Mouse (Mus musculus) G1E-ER4 (cell line): ENCODE data around the gene Hhat. TPM values are rescaled to one million over a fixed set of nuclear protein-coding genes. Genes with fewer than 3 reads are reported as not detected.

Experiments used
- GATA1 ChIP-seq: IDR thresholded peaks from one replicate; pipeline ENCODE4 v1.8.0; 2012; ENCODE audit warnings: low read length, inconsistent platforms
- polyA plus RNA-seq: library from polyadenylated mRNA; stranded (reverse); fragments of >175 nt; gene quantifications from 2 replicates; pipeline ENCODE4 v1.2.3, GENCODE M21; 2012

Gene Hhat
- polyA plus RNA-seq, 1 experiment: 0.04 TPM

GRCm38 (mm10) chr1:192726996-192727624 is 43.9 kb downstream of the Hhat start:
- no peak for TF ChIP-seq GATA1

- TF ChIP-seq GATA1: no peak
Observed at GRCm38 (mm10) chr1:192722147-192722546, 48.9 kb downstream of the Hhat start.

- TF ChIP-seq GATA1: no peak
Observed at GRCm38 (mm10) chr1:192720156-192720555, 50.9 kb downstream of the Hhat start.

- no peak for TF ChIP-seq GATA1
Observed at GRCm38 (mm10) chr1:192711779-192712348, 59.2 kb downstream of the Hhat start.

- TF ChIP-seq GATA1: no peak
Observed at GRCm38 (mm10) chr1:192700339-192701073, 70.5 kb downstream of the Hhat start.

- no peak for TF ChIP-seq GATA1
Observed at GRCm38 (mm10) chr1:192699101-192699500, 71.9 kb downstream of the Hhat start.

GRCm38 (mm10) chr1:192696371-192696863 is 74.6 kb downstream of the Hhat start:
- TF ChIP-seq GATA1: no peak

GRCm38 (mm10) chr1:192693644-192694043 is 77.4 kb downstream of the Hhat start:
- TF ChIP-seq GATA1: no peak

- TF ChIP-seq GATA1: no peak
Observed at GRCm38 (mm10) chr1:192692982-192693381, 78.0 kb downstream of the Hhat start.

- no peak for TF ChIP-seq GATA1
Observed at GRCm38 (mm10) chr1:192682219-192682951, 88.6 kb downstream of the Hhat start.

GRCm38 (mm10) chr1:192677236-192677635 is 93.8 kb downstream of the Hhat start:
- TF ChIP-seq GATA1: no peak

- no peak for TF ChIP-seq GATA1
Observed at GRCm38 (mm10) chr1:192663608-192664007, 107.4 kb downstream of the Hhat start.

GRCm38 (mm10) chr1:192663092-192663491 is 107.9 kb downstream of the Hhat start:
- TF ChIP-seq GATA1: no peak

GRCm38 (mm10) chr1:192661612-192662011 is 109.4 kb downstream of the Hhat start:
- TF ChIP-seq GATA1: no peak

GRCm38 (mm10) chr1:192657417-192657816 is 113.6 kb downstream of the Hhat start:
- TF ChIP-seq GATA1: no peak
